Mouse (Mus musculus): ENCODE measurements around the gene Tmf1.

GRCm38 (mm10) chr6:97223566-97223965 lies 44.6 kb upstream of the Tmf1 start:
- TF ChIP-seq HCFC1 (IDR thresholded peaks at IDR 0.05; ENCODE audit: borderline replicate concordance, insufficient read depth, low read length): no peak
- no peak for TF ChIP-seq MAFK (IDR thresholded peaks at IDR 0.05; ENCODE audit: insufficient read depth, low read depth, low read length)
- no peak for TF ChIP-seq ZC3H11A (IDR thresholded peaks at IDR 0.05; ENCODE audit: borderline replicate concordance, low read depth, low read length)
- TF ChIP-seq CHD2 (IDR thresholded peaks at IDR 0.05; ENCODE audit: low read depth, low read length): no peak
- TF ChIP-seq ZNF384 (IDR thresholded peaks at IDR 0.05; ENCODE audit: low read depth, low read length): no peak
